Mouse (Mus musculus) heart, adult 2 months (tissue): ENCODE measurements around the gene Atp6v0d1.

ENCODE experiments used
- CTCF ChIP-seq: fragments of 200-600 bp; IDR thresholded peaks from 2 replicates; pipeline ENCODE4 v1.8.1; 2022; ENCODE audit warnings: antibody characterized with exemption, mild to moderate bottlenecking, moderate library complexity
- EP300 ChIP-seq: fragments of 200-500 bp; IDR thresholded peaks from 2 replicates; pipeline ENCODE4 v1.6.1; 2011; ENCODE audit warnings: low read depth, low read length, control low read depth; ENCODE audit not compliant: insufficient read depth
- POLR2A ChIP-seq: fragments of 200-500 bp; IDR thresholded peaks from 2 replicates; pipeline ENCODE4 v1.6.1; 2011; ENCODE audit warnings: mild to moderate bottlenecking, low read depth, low read length, control low read depth; ENCODE audit not compliant: insufficient read depth

DNA sequence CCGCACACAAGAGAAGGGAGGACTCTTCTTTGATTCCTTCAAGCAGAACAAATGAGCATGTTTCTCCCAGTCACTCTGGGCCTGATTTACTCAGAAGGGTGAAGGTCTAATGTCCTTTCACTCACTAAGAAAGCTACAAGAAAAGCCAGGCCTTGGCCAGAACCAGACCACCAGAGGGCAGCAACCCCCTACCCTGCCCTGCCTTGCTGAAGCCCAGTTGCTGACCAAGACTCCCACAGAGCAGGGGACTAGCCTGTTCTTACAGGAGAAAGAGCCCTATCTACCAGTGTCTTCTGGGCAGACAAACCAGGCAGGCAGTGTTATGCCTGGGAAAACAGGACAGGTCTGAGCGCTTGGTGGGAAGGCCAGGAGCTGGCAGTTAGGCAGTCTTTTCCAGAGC is 81.5 kb downstream of the Atp6v0d1 start:
- TF ChIP-seq CTCF (peak; percentile 76), POLR2A (no peak), EP300 (0 out of 2 replicates have a peak, but pooled peaks have one; percentile 39)
